Mouse (Mus musculus): ENCODE measurements around the gene Sync. TPM values are rescaled to one million over a fixed set of nuclear protein-coding genes. Genes with fewer than 3 reads are reported as not detected.

Sync gene
- polyA plus RNA-seq, 1 experiment, result not detected

- no peaks in the 10 kb centered on the region for H3K9me3 ChIP-seq
- peak overlapping the region; percentile 90 for H3K4me3 ChIP-seq (replicated peaks)
- no peaks in the 10 kb centered on the region for H3K36me3 ChIP-seq (replicated peaks; ENCODE audit: low read length)
- peaks cover 47% of the 10 kb centered on the region for H3K27me3 ChIP-seq (replicated peaks)
- TF ChIP-seq GATA1 (IDR thresholded peaks at IDR 0.05; ENCODE audit: borderline replicate concordance, low read length) (no peak), FLI1 (IDR thresholded peaks at IDR 0.05; ENCODE audit: low read length) (no peak)
- H3K4me1 ChIP-seq, result peaks cover 81% of the 10 kb centered on the region
Measured at GRCm38 (mm10) chr4:129247381-129248242, 39.8 kb upstream of the Sync start.

DNA sequence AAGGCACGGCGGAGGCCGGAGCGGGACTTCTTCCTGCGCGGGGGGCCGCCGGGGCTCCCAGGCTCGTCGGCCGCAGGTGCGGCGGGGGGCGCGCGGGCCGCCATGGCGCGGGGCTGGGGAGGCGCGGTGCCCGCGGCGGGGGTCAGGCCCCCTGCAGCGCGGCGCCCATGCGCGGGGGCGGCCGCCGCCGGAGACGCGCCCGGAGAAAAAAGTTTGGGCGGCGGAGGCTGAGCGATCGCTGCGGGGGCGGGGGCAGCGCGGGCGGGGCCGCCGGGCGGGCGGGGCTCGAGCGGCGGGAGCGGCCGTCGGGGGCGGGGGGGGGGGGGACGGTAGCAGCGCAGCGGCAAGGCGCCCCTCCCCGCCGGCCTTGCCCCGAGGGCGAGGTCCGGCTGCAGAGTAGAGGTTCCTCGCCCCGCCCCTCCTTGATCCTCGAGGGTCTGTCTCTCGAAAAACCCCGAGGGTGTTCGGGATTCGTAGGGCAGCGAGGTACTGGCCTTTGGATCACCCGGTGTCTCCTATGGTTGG, 39.1 kb upstream of the Sync start:
- H3K36me3 ChIP-seq (replicated peaks; ENCODE audit: low read length), result no peaks in the 10 kb centered on the region
- H3K4me1 ChIP-seq, result peaks cover 74% of the 10 kb centered on the region
- no peak for TF ChIP-seq FLI1 (IDR thresholded peaks at IDR 0.05; ENCODE audit: low read length)
- no peak for TF ChIP-seq GATA1 (IDR thresholded peaks at IDR 0.05; ENCODE audit: borderline replicate concordance, low read length)
- H3K27me3 ChIP-seq (replicated peaks), result peaks cover 46% of the 10 kb centered on the region
- H3K4me3 ChIP-seq (replicated peaks), result peak overlapping the region; percentile 90
- no peaks in the 10 kb centered on the region for H3K9me3 ChIP-seq

DNA sequence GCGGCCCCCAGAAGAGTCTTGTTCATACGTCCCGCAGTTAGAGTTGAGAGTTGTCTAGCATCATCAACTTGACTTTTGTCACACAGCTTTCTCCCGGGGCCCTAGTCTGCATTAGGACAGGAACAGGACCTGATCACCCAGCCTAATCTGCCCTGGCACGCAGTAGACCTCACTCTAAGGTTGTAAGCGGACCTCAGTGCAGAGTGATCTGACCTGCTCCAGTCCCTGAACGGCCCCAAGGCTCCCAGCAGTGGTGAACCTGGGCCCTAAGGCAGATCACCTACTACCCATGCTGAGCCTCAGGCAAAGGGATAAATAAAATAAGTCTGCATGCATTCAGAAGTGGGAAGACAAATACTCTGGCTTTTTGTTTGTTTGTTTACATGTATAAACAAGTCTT, 38.1 kb upstream of the Sync start:
- Histone ChIP-seq H3K4me3 (replicated peaks) (peak overlapping the region; percentile 26), H3K36me3 (replicated peaks; ENCODE audit: low read length) (no peaks in the 10 kb centered on the region), H3K4me1 (peaks cover 80% of the 10 kb centered on the region), H3K9me3 (no peaks in the 10 kb centered on the region), H3K27me3 (replicated peaks) (peaks cover 46% of the 10 kb centered on the region)
- no peak for TF ChIP-seq GATA1 (IDR thresholded peaks at IDR 0.05; ENCODE audit: borderline replicate concordance, low read length)
- no peak for TF ChIP-seq FLI1 (IDR thresholded peaks at IDR 0.05; ENCODE audit: low read length)

- H3K36me3 ChIP-seq (replicated peaks; ENCODE audit: low read length), result no peaks in the 10 kb centered on the region
- no peaks in the 10 kb centered on the region for H3K9me3 ChIP-seq
- H3K4me3 ChIP-seq (replicated peaks), result no peak overlapping the region
- TF ChIP-seq FLI1 (IDR thresholded peaks at IDR 0.05; ENCODE audit: low read length), result no peak
- TF ChIP-seq GATA1 (IDR thresholded peaks at IDR 0.05; ENCODE audit: borderline replicate concordance, low read length), result no peak
- H3K27me3 ChIP-seq (replicated peaks), result peaks cover 31% of the 10 kb centered on the region
- peaks cover 80% of the 10 kb centered on the region for H3K4me1 ChIP-seq
Measured at GRCm38 (mm10) chr4:129250759-129251481, 36.5 kb upstream of the Sync start.

DNA sequence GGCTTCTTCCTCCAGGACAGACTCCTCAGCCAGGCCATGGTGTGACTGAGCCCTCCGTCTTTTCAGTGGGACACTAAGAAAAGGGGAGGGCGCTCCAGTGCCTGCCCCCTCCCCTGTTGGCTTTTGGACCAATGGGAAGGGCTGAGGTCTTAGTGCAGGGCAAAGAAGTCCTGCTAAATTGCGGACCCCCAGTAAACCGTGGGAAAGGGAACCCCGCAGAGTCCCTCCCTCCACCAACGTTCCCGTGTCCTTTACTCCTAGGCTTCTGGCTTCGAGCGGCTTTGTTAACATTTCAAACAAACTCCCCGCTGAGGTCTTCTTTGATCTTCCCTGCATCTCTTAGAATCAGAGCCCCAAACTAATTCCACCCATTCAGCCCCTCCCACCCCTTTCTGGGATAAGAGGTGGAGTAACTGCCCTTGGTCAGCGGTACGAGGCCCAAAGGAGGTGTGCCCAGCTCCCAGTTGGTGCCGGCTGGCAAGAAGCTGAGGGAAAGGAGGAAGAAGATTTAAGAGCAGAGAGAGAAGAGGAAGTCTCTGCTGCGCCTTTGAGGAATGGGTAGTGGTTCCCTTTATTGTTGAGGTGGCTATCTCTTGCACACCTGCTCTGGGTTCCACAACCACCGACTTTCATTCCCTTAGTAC, 35.8 kb upstream of the Sync start:
- Histone ChIP-seq H3K4me3 (replicated peaks) (no peak overlapping the region), H3K4me1 (peaks cover 81% of the 10 kb centered on the region), H3K36me3 (replicated peaks; ENCODE audit: low read length) (no peaks in the 10 kb centered on the region), H3K9me3 (no peaks in the 10 kb centered on the region), H3K27me3 (replicated peaks) (peaks cover 24% of the 10 kb centered on the region)
- TF ChIP-seq GATA1 (IDR thresholded peaks at IDR 0.05; ENCODE audit: borderline replicate concordance, low read length) (no peak), FLI1 (IDR thresholded peaks at IDR 0.05; ENCODE audit: low read length) (no peak)

DNA sequence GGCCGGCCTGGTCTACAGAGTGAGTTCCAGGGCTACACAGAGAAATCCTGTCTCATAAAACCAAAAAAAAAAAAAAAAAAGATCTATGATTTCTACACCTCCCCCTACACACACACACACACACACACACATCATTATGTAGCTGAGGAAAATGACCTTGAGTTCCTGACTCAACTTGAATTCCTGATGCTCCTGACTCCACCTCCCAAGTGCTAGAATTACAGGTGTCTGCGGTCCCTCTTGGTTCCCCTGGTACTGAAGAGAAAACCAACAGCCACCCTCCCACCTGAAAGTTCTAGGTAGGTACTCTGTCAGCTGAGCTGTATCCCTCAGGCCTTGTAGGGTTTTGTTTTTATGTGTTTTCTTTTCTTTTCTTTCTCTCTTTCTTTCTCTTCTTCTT, 34.9 kb upstream of the Sync start:
- TF ChIP-seq GATA1 (IDR thresholded peaks at IDR 0.05; ENCODE audit: borderline replicate concordance, low read length) (no peak), FLI1 (IDR thresholded peaks at IDR 0.05; ENCODE audit: low read length) (no peak)
- Histone ChIP-seq H3K9me3 (no peaks in the 10 kb centered on the region), H3K36me3 (replicated peaks; ENCODE audit: low read length) (no peaks in the 10 kb centered on the region), H3K4me1 (peaks cover 81% of the 10 kb centered on the region), H3K4me3 (replicated peaks) (no peak overlapping the region), H3K27me3 (replicated peaks) (peaks cover 17% of the 10 kb centered on the region)

GRCm38 (mm10) chr4:129254571-129254970, 32.8 kb upstream of the Sync start:
- no peaks in the 10 kb centered on the region for H3K36me3 ChIP-seq (replicated peaks; ENCODE audit: low read length)
- H3K27me3 ChIP-seq (replicated peaks), result no peaks in the 10 kb centered on the region
- TF ChIP-seq GATA1 (IDR thresholded peaks at IDR 0.05; ENCODE audit: borderline replicate concordance, low read length), result no peak
- TF ChIP-seq FLI1 (IDR thresholded peaks at IDR 0.05; ENCODE audit: low read length), result no peak
- H3K9me3 ChIP-seq, result no peaks in the 10 kb centered on the region
- H3K4me1 ChIP-seq, result peaks cover 77% of the 10 kb centered on the region
- H3K4me3 ChIP-seq (replicated peaks), result no peak overlapping the region

GRCm38 (mm10) chr4:129256450-129257380, 30.7 kb upstream of the Sync start:
- no peak for TF ChIP-seq FLI1 (IDR thresholded peaks at IDR 0.05; ENCODE audit: low read length)
- Histone ChIP-seq H3K27me3 (replicated peaks) (no peaks in the 10 kb centered on the region), H3K9me3 (no peaks in the 10 kb centered on the region), H3K36me3 (replicated peaks; ENCODE audit: low read length) (no peaks in the 10 kb centered on the region), H3K4me3 (replicated peaks) (peak overlapping the region; percentile 78), H3K4me1 (peaks cover 79% of the 10 kb centered on the region)

- Histone ChIP-seq H3K36me3 (replicated peaks; ENCODE audit: low read length) (no peaks in the 10 kb centered on the region), H3K4me1 (peaks cover 91% of the 10 kb centered on the region), H3K9me3 (no peaks in the 10 kb centered on the region), H3K4me3 (replicated peaks) (no peak overlapping the region), H3K27me3 (replicated peaks) (no peaks in the 10 kb centered on the region)
- TF ChIP-seq FLI1 (IDR thresholded peaks at IDR 0.05; ENCODE audit: low read length) (no peak), GATA1 (IDR thresholded peaks at IDR 0.05; ENCODE audit: borderline replicate concordance, low read length) (no peak)
Measured at GRCm38 (mm10) chr4:129259101-129259500, 28.3 kb upstream of the Sync start.
